Mouse (Mus musculus) ES-E14 (cell line): ENCODE measurements around the gene Rin2. TPM values are rescaled to one million over a fixed set of nuclear protein-coding genes. Genes with fewer than 3 reads are reported as not detected.

Source experiments
- DNase-seq: peaks from one replicate; pipeline ENCODE4 v3.0.0-alpha.2; 2013; ENCODE audit warnings: low read depth, low spot score
- H3K27ac ChIP-seq: 2 replicates; pipeline ENCODE4 v1.5.1; 2012; ENCODE audit warnings: low read depth, mild to moderate bottlenecking, low read length, moderate library complexity, mixed read lengths; ENCODE audit not compliant: poor library complexity, insufficient read depth, severe bottlenecking
- H3K36me3 ChIP-seq: 2 replicates; pipeline ENCODE4 v1.6.1; 2012; ENCODE audit warnings: mild to moderate bottlenecking, low read length, moderate library complexity, mixed read lengths; ENCODE audit not compliant: control insufficient read depth, poor library complexity, insufficient read depth, severe bottlenecking
- H3K4me1 ChIP-seq, 2 experiments: fragments of 150-350 bp in 1 of 2; sonication (generic) in 1 of 2; 2 replicates each; pipeline ENCODE4 v1.6.1; 2012; ENCODE audit warnings: low read length in 2 of 2, mild to moderate bottlenecking in 1 of 2, mixed read lengths in 1 of 2; ENCODE audit not compliant: control insufficient read depth in 2 of 2, insufficient read depth in 2 of 2, poor library complexity in 1 of 2
- H3K4me3 ChIP-seq, 2 experiments: fragments of 150-350 bp in 1 of 2; sonication (generic) in 1 of 2; 2 replicates each; pipeline ENCODE4 v1.5.1; 2012; ENCODE audit warnings: low read length in 2 of 2, low read depth in 1 of 2, mild to moderate bottlenecking in 1 of 2, mixed read lengths in 1 of 2; ENCODE audit not compliant: insufficient read depth in 1 of 2, poor library complexity in 1 of 2, severe bottlenecking in 1 of 2
- H3K9ac ChIP-seq: 2 replicates; pipeline ENCODE4 v1.6.1; 2012; ENCODE audit warnings: low read depth, mild to moderate bottlenecking, low read length, mixed read lengths; ENCODE audit not compliant: poor library complexity, insufficient read depth, severe bottlenecking
- H3K9me3 ChIP-seq: fragments of 150-350 bp; sonication (generic); 2 replicates; pipeline ENCODE4 v1.6.1; 2012; ENCODE audit warnings: low read depth, mild to moderate bottlenecking, low read length; ENCODE audit not compliant: control insufficient read depth, insufficient read depth
- CHD2 ChIP-seq: IDR thresholded peaks from 2 replicates; pipeline ENCODE4 v1.6.1; 2014; ENCODE audit warnings: mild to moderate bottlenecking, low read depth, low read length, inconsistent platforms
- HCFC1 ChIP-seq: IDR thresholded peaks from 2 replicates; pipeline ENCODE4 v1.6.1; 2012; ENCODE audit warnings: low read length, inconsistent platforms, borderline replicate concordance; ENCODE audit not compliant: insufficient read depth
- MAFK ChIP-seq: IDR thresholded peaks from 2 replicates; pipeline ENCODE4 v1.6.1; 2014; ENCODE audit warnings: mild to moderate bottlenecking, low read depth, low read length, inconsistent platforms; ENCODE audit not compliant: insufficient read depth
- ZC3H11A ChIP-seq: IDR thresholded peaks from 2 replicates; pipeline ENCODE4 v1.6.1; 2012; ENCODE audit warnings: low read depth, mild to moderate bottlenecking, inconsistent platforms, low read length, borderline replicate concordance
- ZNF384 ChIP-seq: IDR thresholded peaks from 2 replicates; pipeline ENCODE4 v1.6.1; 2012; ENCODE audit warnings: low read depth, low read length, inconsistent platforms
- in situ Hi-C, 2 experiments: fragments of 600-800 bp; cut with MboI; formaldehyde crosslinking; loops; one replicate each; pipeline ENCODE4 v1.15.1; 2025; ENCODE audit warnings: low sequenced_read_pairs in 2 of 2, inconsistent platforms in 1 of 2; ENCODE audit not compliant: unreplicated experiment in 2 of 2
- total RNA-seq: library from RNA; depleted of rRNA; stranded (reverse); fragments of 300-350 nt; gene quantifications from 2 replicates; pipeline ENCODE4 v1.2.3, GENCODE M21; 2012

Gene Rin2
- total RNA-seq, 1 experiment, result 3.7 TPM

DNA sequence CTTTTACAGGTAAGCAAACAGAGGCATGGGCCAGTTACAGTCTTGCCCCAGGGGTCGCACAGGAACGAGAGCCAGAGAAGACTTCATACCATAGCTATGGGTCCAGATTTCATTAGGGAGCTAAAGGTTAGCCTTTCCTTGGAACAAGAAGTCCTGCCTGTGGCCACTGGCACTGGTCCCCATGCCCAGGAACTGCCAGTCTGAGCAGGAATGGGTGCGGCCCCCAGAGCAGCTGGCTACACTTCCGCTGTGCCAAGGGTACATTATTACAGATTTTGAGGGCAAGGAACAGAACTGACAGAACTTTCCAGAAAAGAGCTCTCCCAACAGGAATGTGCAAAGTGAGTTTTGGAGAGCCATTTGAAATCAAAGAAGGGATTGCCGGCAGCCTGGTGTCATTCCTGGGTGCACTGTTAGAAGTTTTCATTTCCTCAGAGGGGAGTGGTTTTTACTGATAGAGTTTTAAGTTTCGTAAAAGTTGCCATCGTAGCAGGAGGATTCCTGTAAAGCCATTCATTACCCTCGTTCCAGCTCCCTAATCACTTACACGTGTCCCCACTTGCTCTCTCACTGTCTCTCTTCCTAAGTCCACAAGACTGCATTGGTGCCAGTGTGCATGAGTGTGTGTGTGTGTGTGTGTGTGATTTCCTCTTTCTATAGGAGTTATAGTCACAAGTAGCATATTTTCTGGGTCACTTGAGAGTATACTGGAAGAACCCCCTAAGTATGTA, 126.5 kb downstream of the Rin2 start:
- TF ChIP-seq MAFK (no peak), ZC3H11A (no peak), HCFC1 (no peak), ZNF384 (no peak), CHD2 (no peak)
- in situ Hi-C loops, result no loop called here
- Histone ChIP-seq H3K4me3 (no peak overlapping the region), H3K9ac (no peak overlapping the region), H3K27ac (no peak overlapping the region), H3K36me3 (no peaks in the 10 kb centered on the region), H3K9me3 (no peaks in the 10 kb centered on the region), H3K4me1 (0 out of 4 replicates have a peak, but pooled peaks cover 0 to 6% of the 10 kb centered on the region in 2 experiments)
- DNase-seq, result no peak

DNA sequence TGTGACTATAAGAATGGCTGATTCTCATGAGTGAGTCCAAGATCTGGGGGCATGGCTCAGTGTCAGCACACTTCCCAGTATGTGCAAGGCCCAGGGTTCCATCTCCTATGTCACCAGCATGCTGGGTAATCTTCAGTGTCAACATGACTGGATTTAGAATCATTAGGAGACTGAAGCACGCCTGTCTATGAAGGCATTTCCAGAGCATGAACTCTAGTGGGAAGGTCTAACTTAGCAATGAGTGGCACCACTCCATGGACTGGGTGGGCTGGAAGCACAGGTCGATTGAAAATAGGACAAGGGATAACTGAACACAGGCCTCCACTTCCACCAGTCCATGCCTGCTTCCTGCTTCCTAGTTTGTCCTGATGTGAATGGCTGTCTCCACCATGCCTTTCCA, 127.6 kb downstream of the Rin2 start:
- TF ChIP-seq ZNF384, result no peak
- TF ChIP-seq MAFK, result no peak
- no peak for TF ChIP-seq CHD2
- TF ChIP-seq ZC3H11A, result no peak
- TF ChIP-seq HCFC1, result no peak
- DNase-seq, result no peak
- in situ Hi-C loops, result no loop called here
- no peaks in the 10 kb centered on the region for H3K36me3 ChIP-seq
- no peak overlapping the region for H3K9ac ChIP-seq
- H3K4me1 ChIP-seq, result 0 out of 4 replicates have a peak, but pooled peaks cover 0 to 6% of the 10 kb centered on the region in 2 experiments
- no peak overlapping the region for H3K27ac ChIP-seq
- H3K9me3 ChIP-seq, result no peaks in the 10 kb centered on the region
- no peak overlapping the region for H3K4me3 ChIP-seq

- in situ Hi-C loops, result no loop called here
- no peak for DNase-seq
- Histone ChIP-seq H3K4me3 (no peak overlapping the region), H3K27ac (no peak overlapping the region), H3K9ac (no peak overlapping the region), H3K9me3 (no peaks in the 10 kb centered on the region), H3K4me1 (no peaks in the 10 kb centered on the region), H3K36me3 (no peaks in the 10 kb centered on the region)
- TF ChIP-seq HCFC1 (no peak), ZC3H11A (no peak), MAFK (no peak), ZNF384 (no peak), CHD2 (no peak)
These were observed 128.9 kb downstream of the Rin2 start for GRCm38 (mm10) chr2:145803822-145804342.

- H3K36me3 ChIP-seq, result no peaks in the 10 kb centered on the region
- H3K4me3 ChIP-seq, result no peak overlapping the region
- no peak overlapping the region for H3K9ac ChIP-seq
- no peaks in the 10 kb centered on the region for H3K4me1 ChIP-seq
- TF ChIP-seq HCFC1, result no peak
- TF ChIP-seq MAFK, result no peak
- TF ChIP-seq ZC3H11A, result no peak
- TF ChIP-seq ZNF384, result no peak
- TF ChIP-seq CHD2, result no peak
- no peak overlapping the region for H3K27ac ChIP-seq
- in situ Hi-C loops, result no loop called here
- no peak for DNase-seq
- H3K9me3 ChIP-seq, result no peaks in the 10 kb centered on the region
These were observed 129.5 kb downstream of the Rin2 start for GRCm38 (mm10) chr2:145804524-145804923.
